Mouse (Mus musculus) liver, embryonic 14.5 days (tissue): ENCODE data around the gene Ecm2. TPM values are rescaled to one million over a fixed set of nuclear protein-coding genes. Genes with fewer than 3 reads are reported as not detected.

Experiments
- ATAC-seq: fragments of 200-750 bp; cut with Nextera tagmentation; 2 replicates; pipeline ENCODE4 v1.8.0; 2017; ENCODE audit warnings: moderate number of reproducible peaks, mild to moderate bottlenecking, moderate library complexity; ENCODE audit not compliant: insufficient read depth
- DNase-seq, 3 experiments: peaks; one replicate each; pipeline ENCODE4 v3.0.0-alpha.2; 2012 to 2013; ENCODE audit warnings: low read depth in 3 of 3, low spot score in 3 of 3
- H3K27ac ChIP-seq: fragments of 300-500 bp; sonication (generic); 2 replicates; pipeline ENCODE4 v1.5.1; 2014; ENCODE audit warnings: moderate library complexity, mild to moderate bottlenecking, control low read depth, inconsistent platforms
- H3K27me3 ChIP-seq: fragments of 300-500 bp; sonication (generic); 2 replicates; pipeline ENCODE4 v1.6.1; 2014; ENCODE audit warnings: mild to moderate bottlenecking, low read length, moderate library complexity; ENCODE audit not compliant: control insufficient read depth, insufficient read depth
- H3K36me3 ChIP-seq: fragments of 300-500 bp; sonication (generic); replicated peaks from 2 replicates; pipeline ENCODE4 v1.6.1; 2014; ENCODE audit warnings: low read depth; ENCODE audit not compliant: control insufficient read depth, insufficient read depth
- H3K4me1 ChIP-seq, 2 experiments: fragments of 200-500 bp in 1 of 2; fragments of 300-500 bp in 1 of 2; sonication (generic) in 1 of 2; replicated peaks; 2 replicates each; pipeline ENCODE4 v1.6.1; 2012 to 2014; ENCODE audit warnings: antibody characterized with exemption in 1 of 2, inconsistent platforms in 1 of 2, low read length in 1 of 2; ENCODE audit not compliant: control insufficient read depth in 2 of 2, insufficient read depth in 2 of 2
- H3K4me2 ChIP-seq: fragments of 300-500 bp; sonication (generic); 2 replicates; pipeline ENCODE4 v1.6.1; 2014; ENCODE audit warnings: low read depth, mild to moderate bottlenecking, control low read depth, moderate library complexity
- H3K4me3 ChIP-seq, 2 experiments: fragments of 200-500 bp in 1 of 2; fragments of 300-500 bp in 1 of 2; sonication (generic) in 1 of 2; 2 replicates each; pipeline ENCODE4 v1.5.1; 2012 to 2014; ENCODE audit warnings: low read depth in 2 of 2, low read length in 2 of 2, mild to moderate bottlenecking in 2 of 2, control low read depth in 1 of 2, inconsistent platforms in 1 of 2, moderate library complexity in 1 of 2; ENCODE audit not compliant: insufficient read depth in 1 of 2
- H3K9ac ChIP-seq: fragments of 300-500 bp; sonication (generic); replicated peaks from 2 replicates; pipeline ENCODE4 v1.6.1; 2014; ENCODE audit warnings: mild to moderate bottlenecking, control low read depth, moderate library complexity
- H3K9me3 ChIP-seq: fragments of 300-500 bp; sonication (generic); 2 replicates; pipeline ENCODE4 v1.6.1; 2016; ENCODE audit warnings: low read length, mixed read lengths; ENCODE audit not compliant: control insufficient read depth
- CTCF ChIP-seq: IDR thresholded peaks from 2 replicates; pipeline ENCODE4 v1.5.1; 2016; ENCODE audit warnings: antibody characterized with exemption, low read depth, control low read depth
- EP300 ChIP-seq: IDR thresholded peaks from 2 replicates; pipeline ENCODE4 v1.6.1; 2016; ENCODE audit warnings: antibody characterized with exemption, low read depth
- WGBS: fragments of 180-500 bp; shearing (Covaris S2); extraction: QIAGEN DNeasy Blood & Tissue Kit; methylation state at CpG from one replicate; pipeline ENCODE4 v1.1.7; 2014; ENCODE audit not compliant: insufficient replicate concordance; 5-methylcytosine and 5-hydroxymethylcytosine counted together
- polyA plus RNA-seq, 2 experiments: library from polyadenylated mRNA; depleted of rRNA in 1 of 2; stranded (reverse) in 1 of 2; unstranded in 1 of 2; fragments of >200 nt; fragmentation: Nextera tagmentation in 1 of 2; extraction: Ambion mirVana in 1 of 2; gene quantifications; 2 replicates each; pipeline versions ENCODE4 v1.2.1 to v1.2.3; 2012 to 2014

The Ecm2 gene
- polyA plus RNA-seq, 2 experiments: 0.19 TPM

- DNase-seq (no peak), ATAC-seq (no peak)
- peaks cover 0 to 3% of the 10 kb centered on the region in 2 experiments; a peak in 1 of 4 replicates for H3K4me1 ChIP-seq
- no peak overlapping the region for H3K4me3 ChIP-seq
- H3K27me3 ChIP-seq: no peaks in the 10 kb centered on the region
- TF ChIP-seq CTCF (no peak), EP300 (no peak)
- no peak overlapping the region for H3K9ac ChIP-seq
- H3K36me3 ChIP-seq: no peaks in the 10 kb centered on the region
- no peak overlapping the region for H3K4me2 ChIP-seq
- WGBS: 79% methylated on average over 1 of the region's 1 CpGs
- no peak overlapping the region for H3K27ac ChIP-seq
- H3K9me3 ChIP-seq: no peaks in the 10 kb centered on the region
These were observed 32.3 kb downstream of the Ecm2 start for GRCm38 (mm10) chr13:49536946-49537345.

- peaks cover 0 to 3% of the 10 kb centered on the region in 2 experiments; a peak in 1 of 4 replicates for H3K4me1 ChIP-seq
- no peaks in the 10 kb centered on the region for H3K27me3 ChIP-seq
- TF ChIP-seq EP300 (no peak), CTCF (no peak)
- WGBS: 73% methylated on average over 1 of the region's 1 CpGs
- no peak overlapping the region for H3K9ac ChIP-seq
- no peak overlapping the region for H3K27ac ChIP-seq
- no peaks in the 10 kb centered on the region for H3K9me3 ChIP-seq
- no peaks in the 10 kb centered on the region for H3K36me3 ChIP-seq
- H3K4me2 ChIP-seq: no peak overlapping the region
- no peak overlapping the region for H3K4me3 ChIP-seq
- ATAC-seq: no peak
- DNase-seq: no peak
These were observed 34.1 kb downstream of the Ecm2 start for GRCm38 (mm10) chr13:49538693-49539092.

GRCm38 (mm10) chr13:49544279-49544678, 39.7 kb downstream of the Ecm2 start, which contains the start of gene Aspn:
Gene Aspn (plus strand): TSS chr13:49544443.
- Histone ChIP-seq H3K27me3 (no peaks in the 10 kb centered on the region), H3K4me2 (no peak within 1 kb of the TSS), H3K9ac (no peak within 1 kb of the TSS), H3K4me1 (no peaks in the 10 kb centered on the region), H3K4me3 (no peak within 1 kb of the TSS), H3K36me3 (no peaks in the 10 kb centered on the region), H3K9me3 (no peaks in the 10 kb centered on the region), H3K27ac (no peak within 1 kb of the TSS)
- 68% methylated on average over 3 of the region's 3 CpGs for WGBS
- no peak for TF ChIP-seq EP300
- no peak for TF ChIP-seq CTCF
- ATAC-seq: no peak
- no peak for DNase-seq

- no peak for DNase-seq
- WGBS: 55% methylated on average over 3 of the region's 3 CpGs
- Histone ChIP-seq H3K9me3 (no peaks in the 10 kb centered on the region), H3K27me3 (no peaks in the 10 kb centered on the region), H3K4me1 (no peaks in the 10 kb centered on the region), H3K36me3 (no peaks in the 10 kb centered on the region), H3K4me3 (no peak overlapping the region), H3K27ac (no peak overlapping the region), H3K4me2 (no peak overlapping the region), H3K9ac (no peak overlapping the region)
- no peak for TF ChIP-seq EP300
- TF ChIP-seq CTCF: no peak
- no peak for ATAC-seq
These were observed 41.0 kb downstream of the Ecm2 start for GRCm38 (mm10) chr13:49545646-49546045.

- Histone ChIP-seq H3K4me3 (no peak overlapping the region), H3K4me1 (no peaks in the 10 kb centered on the region), H3K36me3 (no peaks in the 10 kb centered on the region), H3K9me3 (no peaks in the 10 kb centered on the region), H3K4me2 (no peak overlapping the region), H3K9ac (no peak overlapping the region), H3K27me3 (no peaks in the 10 kb centered on the region), H3K27ac (no peak overlapping the region)
- TF ChIP-seq EP300 (no peak), CTCF (no peak)
- ATAC-seq (no peak), DNase-seq (no peak)
- WGBS: 74% methylated on average over 1 of the region's 1 CpGs
These were observed 41.9 kb downstream of the Ecm2 start for GRCm38 (mm10) chr13:49546517-49546916.
